Mouse (Mus musculus) lung, postnatal 0 days (tissue): ENCODE data around the gene Ttc36.

Experiments
- CTCF ChIP-seq: IDR thresholded peaks from 2 replicates; pipeline ENCODE4 v1.5.1; 2016; ENCODE audit warnings: antibody characterized with exemption, mild to moderate bottlenecking
- EP300 ChIP-seq: IDR thresholded peaks from 2 replicates; pipeline ENCODE4 v1.6.1; 2016; ENCODE audit warnings: antibody characterized with exemption, mild to moderate bottlenecking, control low read depth

GRCm38 (mm10) chr9:44804678-44805077, 1.8 kb upstream of the Ttc36 start:
- TF ChIP-seq CTCF (no peak), EP300 (no peak)
